Mouse (Mus musculus): ENCODE measurements around the gene Btbd35f4. TPM values are rescaled to one million over a fixed set of nuclear protein-coding genes. Genes with fewer than 3 reads are reported as not detected.
"Not testable (repeated sequence)": the region's sequence is repeated elsewhere in the genome, so short reads cannot be mapped to it uniquely, and the experiment has no call there.

The Btbd35f4 gene
- not detected in 2 replicates for polyA plus RNA-seq (2014; fragmentation: Nextera tagmentation; extraction: Ambion mirVana)

- not testable (repeated sequence) for H3K9me3 ChIP-seq (ENCODE audit: control insufficient read depth, low read length); H3K36me3 ChIP-seq (ENCODE audit: control insufficient read depth, insufficient read depth, low read length); H3K27ac ChIP-seq (ENCODE audit: low read depth, low read length); H3K4me3 ChIP-seq (ENCODE audit: low read depth, low read length); DNase-seq (ENCODE audit: low spot score); ATAC-seq (replicated peaks; ENCODE audit: low FRiP score); H3K4me2 ChIP-seq; H3K4me1 ChIP-seq (replicated peaks; ENCODE audit: control insufficient read depth, insufficient read depth, low read length); H3K27me3 ChIP-seq (replicated peaks; ENCODE audit: control insufficient read depth, insufficient read depth, low read length); H3K9ac ChIP-seq (ENCODE audit: low read depth, low read length)
- WGBS = no CpG with 5 or more reads among the region's 4 CpGs
Observed at GRCm38 (mm10) chrX:4800196-4800595, at the start of gene Btbd35f4. TSS of gene Btbd35f4 (plus strand) at chrX:4800496.

GRCm38 (mm10) chrX:4840016-4840415, 39.7 kb downstream of the Btbd35f4 start:
- H3K9me3 ChIP-seq (ENCODE audit: control insufficient read depth, low read length); DNase-seq (ENCODE audit: low spot score); H3K27ac ChIP-seq (ENCODE audit: low read depth, low read length); H3K9ac ChIP-seq (ENCODE audit: low read depth, low read length); H3K27me3 ChIP-seq (replicated peaks; ENCODE audit: control insufficient read depth, insufficient read depth, low read length); ATAC-seq (replicated peaks; ENCODE audit: low FRiP score); H3K4me2 ChIP-seq; H3K36me3 ChIP-seq (ENCODE audit: control insufficient read depth, insufficient read depth, low read length); H3K4me1 ChIP-seq (replicated peaks; ENCODE audit: control insufficient read depth, insufficient read depth, low read length); H3K4me3 ChIP-seq (ENCODE audit: low read depth, low read length): not testable (repeated sequence)
- WGBS = no CpG with 5 or more reads among the region's 1 CpGs

Other genes starting within 250 kb of the Btbd35f4 start
- not detected in 2 replicates for gene Btbd35f27, start 151.6 kb downstream of the Btbd35f4 start, polyA plus RNA-seq (2014; fragmentation: Nextera tagmentation; extraction: Ambion mirVana)

All from liver, embryonic 11.5 days (tissue).